Mouse (Mus musculus): ENCODE results near the gene Shh.

- TF ChIP-seq MAFK (IDR thresholded peaks at IDR 0.05; ENCODE audit: insufficient replicate concordance, low read length) (no peak), NELFE (IDR thresholded peaks at IDR 0.05; ENCODE audit: low read depth, low read length) (no peak), CTCF (conservative IDR thresholded peaks at IDR 0.05 in 1 of 2, IDR thresholded peaks at IDR 0.05 in 1 of 2; ENCODE audit: low read depth in 2 of 2, low read length in 2 of 2) (no peak), IRF4 (IDR thresholded peaks at IDR 0.05; ENCODE audit: low read depth, low read length) (no peak), CHD2 (IDR thresholded peaks at IDR 0.05; ENCODE audit: low read length) (no peak), EP300 (IDR thresholded peaks at IDR 0.05; ENCODE audit: low read length) (no peak), MAX (IDR thresholded peaks at IDR 0.05; ENCODE audit: low read length) (no peak), MEF2A (IDR thresholded peaks at IDR 0.05; ENCODE audit: borderline replicate concordance, low read depth, low read length) (no peak), ZNF384 (IDR thresholded peaks at IDR 0.05; ENCODE audit: low read depth, low read length) (no peak), BHLHE40 (IDR thresholded peaks at IDR 0.05; ENCODE audit: low read depth, low read length) (no peak)
Observed at GRCm38 (mm10) chr5:28473556-28473955, 6.5 kb upstream of the Shh start.

Data from CH12.LX (cell line).